Mouse (Mus musculus) ES-E14 (cell line): Measurements from ENCODE around the gene Gatad2a. TPM values are rescaled to one million over a fixed set of nuclear protein-coding genes. Genes with fewer than 3 reads are reported as not detected.

Experiments used
- DNase-seq: peaks from one replicate; pipeline ENCODE4 v3.0.0-alpha.2; 2013; ENCODE audit warnings: low read depth, low spot score
- H3K27ac ChIP-seq: 2 replicates; pipeline ENCODE4 v1.5.1; 2012; ENCODE audit warnings: low read depth, mild to moderate bottlenecking, low read length, moderate library complexity, mixed read lengths; ENCODE audit not compliant: poor library complexity, insufficient read depth, severe bottlenecking
- H3K36me3 ChIP-seq: 2 replicates; pipeline ENCODE4 v1.6.1; 2012; ENCODE audit warnings: mild to moderate bottlenecking, low read length, moderate library complexity, mixed read lengths; ENCODE audit not compliant: control insufficient read depth, poor library complexity, insufficient read depth, severe bottlenecking
- H3K4me1 ChIP-seq, 2 experiments: fragments of 150-350 bp in 1 of 2; sonication (generic) in 1 of 2; 2 replicates each; pipeline ENCODE4 v1.6.1; 2012; ENCODE audit warnings: low read length in 2 of 2, mild to moderate bottlenecking in 1 of 2, mixed read lengths in 1 of 2; ENCODE audit not compliant: control insufficient read depth in 2 of 2, insufficient read depth in 2 of 2, poor library complexity in 1 of 2
- H3K4me3 ChIP-seq, 2 experiments: fragments of 150-350 bp in 1 of 2; sonication (generic) in 1 of 2; 2 replicates each; pipeline ENCODE4 v1.5.1; 2012; ENCODE audit warnings: low read length in 2 of 2, low read depth in 1 of 2, mild to moderate bottlenecking in 1 of 2, mixed read lengths in 1 of 2; ENCODE audit not compliant: insufficient read depth in 1 of 2, poor library complexity in 1 of 2, severe bottlenecking in 1 of 2
- H3K9ac ChIP-seq: 2 replicates; pipeline ENCODE4 v1.6.1; 2012; ENCODE audit warnings: low read depth, mild to moderate bottlenecking, low read length, mixed read lengths; ENCODE audit not compliant: poor library complexity, insufficient read depth, severe bottlenecking
- H3K9me3 ChIP-seq: fragments of 150-350 bp; sonication (generic); 2 replicates; pipeline ENCODE4 v1.6.1; 2012; ENCODE audit warnings: low read depth, mild to moderate bottlenecking, low read length; ENCODE audit not compliant: control insufficient read depth, insufficient read depth
- CHD2 ChIP-seq: IDR thresholded peaks from 2 replicates; pipeline ENCODE4 v1.6.1; 2014; ENCODE audit warnings: mild to moderate bottlenecking, low read depth, low read length, inconsistent platforms
- HCFC1 ChIP-seq: IDR thresholded peaks from 2 replicates; pipeline ENCODE4 v1.6.1; 2012; ENCODE audit warnings: low read length, inconsistent platforms, borderline replicate concordance; ENCODE audit not compliant: insufficient read depth
- MAFK ChIP-seq: IDR thresholded peaks from 2 replicates; pipeline ENCODE4 v1.6.1; 2014; ENCODE audit warnings: mild to moderate bottlenecking, low read depth, low read length, inconsistent platforms; ENCODE audit not compliant: insufficient read depth
- ZC3H11A ChIP-seq: IDR thresholded peaks from 2 replicates; pipeline ENCODE4 v1.6.1; 2012; ENCODE audit warnings: low read depth, mild to moderate bottlenecking, inconsistent platforms, low read length, borderline replicate concordance
- ZNF384 ChIP-seq: IDR thresholded peaks from 2 replicates; pipeline ENCODE4 v1.6.1; 2012; ENCODE audit warnings: low read depth, low read length, inconsistent platforms
- in situ Hi-C, 2 experiments: fragments of 600-800 bp; cut with MboI; formaldehyde crosslinking; loops; one replicate each; pipeline ENCODE4 v1.15.1; 2025; ENCODE audit warnings: low sequenced_read_pairs in 2 of 2, inconsistent platforms in 1 of 2; ENCODE audit not compliant: unreplicated experiment in 2 of 2
- total RNA-seq: library from RNA; depleted of rRNA; stranded (reverse); fragments of 300-350 nt; gene quantifications from 2 replicates; pipeline ENCODE4 v1.2.3, GENCODE M21; 2012

The Gatad2a gene
- total RNA-seq, 1 experiment = 139 TPM

GRCm38 (mm10) chr8:69959241-69959640 lies 36.9 kb downstream of the Gatad2a start:
- Histone ChIP-seq H3K4me1 (peaks cover 0 to 12% of the 10 kb centered on the region in 2 experiments; a peak in 2 of 4 replicates), H3K27ac (no peak overlapping the region), H3K4me3 (no peak overlapping the region), H3K36me3 (peaks cover 2% of the 10 kb centered on the region; the same call in 1 of the 2 replicates), H3K9ac (no peak overlapping the region), H3K9me3 (no peaks in the 10 kb centered on the region)
- in situ Hi-C loops = no loop called here
- TF ChIP-seq MAFK = no peak
- no peak for TF ChIP-seq CHD2
- no peak for TF ChIP-seq ZNF384
- no peak for TF ChIP-seq ZC3H11A
- no peak for TF ChIP-seq HCFC1
- DNase-seq = no peak

DNA sequence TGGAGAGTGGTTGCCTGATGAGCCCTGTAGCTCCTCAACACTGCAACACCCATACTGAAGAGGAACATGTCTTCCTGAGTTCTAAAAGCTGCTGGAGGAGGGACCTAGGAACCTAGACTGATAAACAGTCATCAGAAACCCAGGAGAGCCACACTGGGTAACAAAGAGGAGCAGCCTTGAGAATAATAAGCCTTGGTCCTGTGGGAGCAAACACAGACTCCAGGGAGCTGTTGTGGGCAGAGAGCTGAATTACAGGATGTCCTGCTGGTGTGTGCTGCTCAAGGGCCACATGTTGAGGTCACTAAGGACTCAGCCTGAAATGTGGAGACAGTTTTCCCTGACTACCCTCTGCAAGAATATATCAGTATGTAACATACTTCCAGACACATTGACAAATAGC lies 38.3 kb downstream of the Gatad2a start:
- Histone ChIP-seq H3K9ac (no peak overlapping the region), H3K36me3 (peaks cover 2% of the 10 kb centered on the region; the same call in 1 of the 2 replicates), H3K27ac (no peak overlapping the region), H3K4me1 (peaks cover 0 to 14% of the 10 kb centered on the region in 2 experiments; a peak in 2 of 4 replicates), H3K9me3 (no peaks in the 10 kb centered on the region), H3K4me3 (no peak overlapping the region)
- no peak for DNase-seq
- in situ Hi-C loops = no loop called here
- TF ChIP-seq MAFK (no peak), ZC3H11A (no peak), ZNF384 (no peak), CHD2 (no peak), HCFC1 (no peak)

- TF ChIP-seq ZNF384 = no peak
- no peak for TF ChIP-seq HCFC1
- TF ChIP-seq CHD2 = no peak
- TF ChIP-seq MAFK = no peak
- no peak for TF ChIP-seq ZC3H11A
- Histone ChIP-seq H3K9ac (no peak overlapping the region), H3K27ac (no peak overlapping the region), H3K4me3 (no peak overlapping the region), H3K9me3 (no peaks in the 10 kb centered on the region), H3K4me1 (peaks cover 0 to 14% of the 10 kb centered on the region in 2 experiments; a peak in 2 of 4 replicates), H3K36me3 (peaks cover 2% of the 10 kb centered on the region; the same call in 1 of the 2 replicates)
- in situ Hi-C loops = no loop called here
- DNase-seq = no peak
Observed at GRCm38 (mm10) chr8:69957419-69957818, 38.8 kb downstream of the Gatad2a start.

GRCm38 (mm10) chr8:69956651-69957050 lies 39.5 kb downstream of the Gatad2a start:
- Histone ChIP-seq H3K4me1 (peaks cover 0 to 15% of the 10 kb centered on the region in 2 experiments; a peak in 2 of 4 replicates), H3K36me3 (peaks cover 2% of the 10 kb centered on the region; the same call in 1 of the 2 replicates), H3K4me3 (no peak overlapping the region), H3K27ac (no peak overlapping the region), H3K9me3 (no peaks in the 10 kb centered on the region), H3K9ac (no peak overlapping the region)
- no peak for DNase-seq
- in situ Hi-C loops = no loop called here
- no peak for TF ChIP-seq MAFK
- no peak for TF ChIP-seq ZC3H11A
- TF ChIP-seq CHD2 = no peak
- no peak for TF ChIP-seq ZNF384
- TF ChIP-seq HCFC1 = no peak

- TF ChIP-seq HCFC1 (no peak), MAFK (no peak), ZC3H11A (no peak), CHD2 (no peak), ZNF384 (no peak)
- Histone ChIP-seq H3K27ac (no peak overlapping the region), H3K4me3 (no peak overlapping the region), H3K9me3 (no peaks in the 10 kb centered on the region), H3K4me1 (peaks cover 0 to 12% of the 10 kb centered on the region in 2 experiments; a peak in 2 of 4 replicates), H3K36me3 (peaks cover 4% of the 10 kb centered on the region; the same call in 1 of the 2 replicates), H3K9ac (no peak overlapping the region)
- in situ Hi-C loops = no loop called here
- no peak for DNase-seq
Observed at GRCm38 (mm10) chr8:69954642-69955041, 41.5 kb downstream of the Gatad2a start.
